Comparison of ENCODE assay signal across 13 mouse cellular contexts in the genomic region with DNA sequence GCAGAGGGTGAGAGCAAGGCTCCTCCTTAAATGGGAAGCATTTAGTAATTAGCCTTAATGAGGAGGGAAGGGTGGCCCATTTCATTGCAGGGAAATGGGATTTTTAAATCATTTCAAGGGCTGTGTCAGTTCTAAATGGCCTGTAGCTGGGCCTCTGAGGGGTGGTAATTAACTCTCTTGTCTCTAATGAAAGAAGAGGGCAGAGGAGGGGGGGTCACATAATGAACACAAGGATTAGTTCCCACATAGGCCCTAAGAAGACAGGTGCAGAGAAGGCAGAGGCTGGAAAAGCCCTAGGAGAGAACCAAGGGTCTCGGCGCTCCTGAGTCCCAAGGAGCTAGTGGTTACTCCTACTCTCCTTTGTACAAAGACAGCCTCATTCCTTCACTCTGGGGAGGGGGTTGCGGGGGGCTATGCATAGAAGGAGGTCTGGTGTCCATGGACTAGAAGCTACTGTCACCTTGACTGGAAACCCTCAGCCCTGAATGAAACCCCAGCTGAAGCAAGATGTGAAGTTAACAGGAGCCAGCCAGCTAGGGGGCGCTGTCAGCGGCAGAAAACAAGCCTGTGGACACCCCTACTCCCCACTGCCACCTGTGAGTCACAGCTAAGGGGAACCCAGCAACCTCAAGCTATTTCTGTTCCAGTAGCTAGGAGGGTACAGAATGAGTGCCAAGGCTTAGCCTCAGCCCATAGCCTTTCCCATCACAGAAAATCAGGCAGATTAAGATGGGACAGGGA. TPM values are rescaled to one million over a fixed set of nuclear protein-coding genes. Genes with fewer than 3 reads are reported as not detected.
DNase-seq lines count a peak whose midpoint lies in the region; ATAC-seq lines count a peak whose summit lies in the region.
"Had no signal": no experiment of that assay in that cellular context is flagged by ENCODE, and none has a peak within 500 bp of the region (broad histone marks: within the 10 kb centered on the region; RNA-seq: fewer than 3 reads in every experiment).

No protein-coding gene starts in this region.

- H3K9ac ChIP-seq in hindbrain, embryonic 13.5 days = no peak overlapping the region
- no peak overlapping the region for H3K9ac ChIP-seq in hindbrain, embryonic 11.5 days (ENCODE audit: low read depth, low read length)
- no peak overlapping the region for H3K9ac ChIP-seq in neural tube, embryonic 13.5 days
- H3K9ac ChIP-seq in neural tube, embryonic 15.5 days (replicated peaks) = no peak overlapping the region
- H3K9ac ChIP-seq in forebrain, embryonic 15.5 days (replicated peaks) = no peak overlapping the region
- H3K9ac ChIP-seq: limb, embryonic 13.5 days had no signal

- H3K4me1 ChIP-seq in hindbrain, embryonic 13.5 days (replicated peaks) = peaks cover 8% of the 10 kb centered on the region; the same call in 1 of the 2 replicates
- H3K4me1 ChIP-seq in hindbrain, embryonic 11.5 days (replicated peaks; ENCODE audit: control insufficient read depth, insufficient read depth, low read length) = no peaks in the 10 kb centered on the region
- peaks cover 11% of the 10 kb centered on the region; the same call in 1 of the 2 replicates for H3K4me1 ChIP-seq in neural tube, embryonic 13.5 days (replicated peaks)
- no peaks in the 10 kb centered on the region for H3K4me1 ChIP-seq in neural tube, embryonic 15.5 days
- H3K4me1 ChIP-seq in forebrain, embryonic 15.5 days = peaks cover 3% of the 10 kb centered on the region; the same call in 1 of the 2 replicates
- H3K4me1 ChIP-seq: limb, embryonic 13.5 days had no signal

- no peaks in the 10 kb centered on the region for H3K36me3 ChIP-seq in hindbrain, embryonic 13.5 days
- no peaks in the 10 kb centered on the region for H3K36me3 ChIP-seq in hindbrain, embryonic 11.5 days (ENCODE audit: control insufficient read depth, insufficient read depth, low read length)
- H3K36me3 ChIP-seq in neural tube, embryonic 13.5 days = no peaks in the 10 kb centered on the region
- H3K36me3 ChIP-seq in neural tube, embryonic 15.5 days = no peaks in the 10 kb centered on the region
- no peaks in the 10 kb centered on the region for H3K36me3 ChIP-seq in forebrain, embryonic 15.5 days
- H3K36me3 ChIP-seq: limb, embryonic 13.5 days had no signal

- no peaks in the 10 kb centered on the region for H3K27me3 ChIP-seq in hindbrain, embryonic 13.5 days
- H3K27me3 ChIP-seq in hindbrain, embryonic 11.5 days (ENCODE audit: control insufficient read depth, insufficient read depth, low read length) = no peaks in the 10 kb centered on the region
- peaks cover 4% of the 10 kb centered on the region; the same call in 1 of the 2 replicates for H3K27me3 ChIP-seq in neural tube, embryonic 13.5 days
- peaks cover 7% of the 10 kb centered on the region; the same call in 1 of the 2 replicates for H3K27me3 ChIP-seq in neural tube, embryonic 15.5 days (replicated peaks)
- H3K27me3 ChIP-seq in forebrain, embryonic 15.5 days = no peaks in the 10 kb centered on the region
- H3K27me3 ChIP-seq: limb, embryonic 13.5 days had no signal

- DNase-seq in hindbrain, embryonic 11.5 days (ENCODE audit: low spot score) = no peak
- DNase-seq in retina, postnatal 1 day = peak; percentile 39
- DNase-seq in frontal cortex, postnatal 36 days (ENCODE audit: low spot score in 2 of 2) = no peak
- no peak for DNase-seq in layer of hippocampus, adult 18-20 months (ENCODE audit: low spot score in 2 of 2)
- DNase-seq: adrenal gland, adult 2 months; gastrocnemius, adult 2 months; lung, postnatal 36 days had no signal

- 72% methylated on average over 5 of the region's 5 CpGs for WGBS in hindbrain, embryonic 13.5 days
- WGBS in hindbrain, embryonic 11.5 days = 78% methylated on average over 5 of the region's 5 CpGs
- 76% methylated on average over 5 of the region's 5 CpGs for WGBS in neural tube, embryonic 13.5 days
- WGBS in neural tube, embryonic 15.5 days = 78% methylated on average over 5 of the region's 5 CpGs
- 51% methylated on average over 5 of the region's 5 CpGs for WGBS in forebrain, embryonic 15.5 days

- H3K27ac ChIP-seq in hindbrain, embryonic 13.5 days = no peak overlapping the region; the same call in 1 of the 2 replicates
- H3K27ac ChIP-seq in hindbrain, embryonic 11.5 days (ENCODE audit: low read depth, low read length) = no peak overlapping the region
- no peak overlapping the region for H3K27ac ChIP-seq in neural tube, embryonic 13.5 days (replicated peaks)
- no peak overlapping the region for H3K27ac ChIP-seq in neural tube, embryonic 15.5 days (replicated peaks)
- H3K27ac ChIP-seq in forebrain, embryonic 15.5 days (replicated peaks) = no peak overlapping the region
- H3K27ac ChIP-seq: gastrocnemius, adult 2 months; limb, embryonic 13.5 days had no signal

- no peaks in the 10 kb centered on the region for H3K9me3 ChIP-seq in hindbrain, embryonic 13.5 days
- H3K9me3 ChIP-seq in hindbrain, embryonic 11.5 days (ENCODE audit: control insufficient read depth, low read length) = no peaks in the 10 kb centered on the region
- H3K9me3 ChIP-seq in neural tube, embryonic 13.5 days = no peaks in the 10 kb centered on the region
- H3K9me3 ChIP-seq in neural tube, embryonic 15.5 days (replicated peaks) = no peaks in the 10 kb centered on the region
- no peaks in the 10 kb centered on the region for H3K9me3 ChIP-seq in forebrain, embryonic 15.5 days
- H3K9me3 ChIP-seq: limb, embryonic 13.5 days had no signal

- ATAC-seq in hindbrain, embryonic 13.5 days (ENCODE audit: low FRiP score) = 0 out of 2 replicates have a peak, but pooled peaks have one; percentile 39
- no peak for ATAC-seq in hindbrain, embryonic 11.5 days (ENCODE audit: low FRiP score)
- ATAC-seq in neural tube, embryonic 13.5 days (ENCODE audit: low read depth) = peak; percentile 66; the same call in 1 of the 2 replicates
- no peak for ATAC-seq in neural tube, embryonic 15.5 days (ENCODE audit: low FRiP score)
- ATAC-seq in forebrain, embryonic 15.5 days (replicated peaks) = peak; percentile 32; the same call in 1 of the 2 replicates
- ATAC-seq: inflammation-experienced regulatory T-cells, adult 6 months had no signal

- H3K4me2 ChIP-seq in hindbrain, embryonic 13.5 days = no peak overlapping the region
- no peak overlapping the region for H3K4me2 ChIP-seq in hindbrain, embryonic 11.5 days (replicated peaks; ENCODE audit: low read depth, low read length)
- no peak overlapping the region for H3K4me2 ChIP-seq in neural tube, embryonic 13.5 days
- H3K4me2 ChIP-seq in neural tube, embryonic 15.5 days = no peak overlapping the region
- no peak overlapping the region for H3K4me2 ChIP-seq in forebrain, embryonic 15.5 days (replicated peaks)
- H3K4me2 ChIP-seq: limb, embryonic 13.5 days had no signal

- H3K4me3 ChIP-seq in hindbrain, embryonic 13.5 days = no peak overlapping the region
- no peak overlapping the region for H3K4me3 ChIP-seq in hindbrain, embryonic 11.5 days (ENCODE audit: low read depth, low read length)
- H3K4me3 ChIP-seq in neural tube, embryonic 13.5 days = no peak overlapping the region
- H3K4me3 ChIP-seq in neural tube, embryonic 15.5 days (replicated peaks) = no peak overlapping the region
- no peak overlapping the region for H3K4me3 ChIP-seq in forebrain, embryonic 15.5 days
- H3K4me3 ChIP-seq: gastrocnemius, adult 2 months; limb, embryonic 13.5 days had no signal

RNA-seq across cellular contexts. Expression of a gene that starts 44.9 kb away (rescaled TPM):
- 42.8 and 49.8 TPM in 2 replicates for polyA plus RNA-seq in hindbrain, embryonic 13.5 days (2015; fragmentation: Nextera tagmentation; extraction: Ambion mirVana)
- polyA plus RNA-seq in hindbrain, embryonic 11.5 days (2014; fragmentation: Nextera tagmentation; extraction: Ambion mirVana) = 32.6 and 41.0 TPM in 2 replicates
- polyA plus RNA-seq in neural tube, embryonic 13.5 days (2015; fragmentation: Nextera tagmentation; extraction: Ambion mirVana) = 23.2 and 27.2 TPM in 2 replicates
- 26.9 and 37.1 TPM in 2 replicates for polyA plus RNA-seq in neural tube, embryonic 15.5 days (2015; fragmentation: Nextera tagmentation; extraction: Ambion mirVana)
- 102 and 134 TPM in 2 replicates for polyA plus RNA-seq in forebrain, embryonic 15.5 days (2015; fragmentation: Nextera tagmentation; extraction: Ambion mirVana)
- 10 to 100 TPM; 65.6 to 72.7 TPM for total RNA-seq in layer of hippocampus, adult 18-20 months (2021)
- polyA plus RNA-seq: inflammation-experienced regulatory T-cells, adult 6 months had no signal

RNA-seq across cellular contexts. Expression of a gene that starts 47.0 kb away (rescaled TPM):
- polyA plus RNA-seq in hindbrain, embryonic 13.5 days (2015; fragmentation: Nextera tagmentation; extraction: Ambion mirVana) = 28.3 and 30.1 TPM in 2 replicates
- 20.0 and 20.4 TPM in 2 replicates for polyA plus RNA-seq in hindbrain, embryonic 11.5 days (2014; fragmentation: Nextera tagmentation; extraction: Ambion mirVana)
- 25.5 and 28.3 TPM in 2 replicates for polyA plus RNA-seq in neural tube, embryonic 13.5 days (2015; fragmentation: Nextera tagmentation; extraction: Ambion mirVana)
- 27.9 and 35.2 TPM in 2 replicates for polyA plus RNA-seq in neural tube, embryonic 15.5 days (2015; fragmentation: Nextera tagmentation; extraction: Ambion mirVana)
- 28.2 and 30.4 TPM in 2 replicates for polyA plus RNA-seq in forebrain, embryonic 15.5 days (2015; fragmentation: Nextera tagmentation; extraction: Ambion mirVana)
- total RNA-seq in layer of hippocampus, adult 18-20 months (2021) = 10 to 100 TPM; 67.2 to 72.2 TPM
- polyA plus RNA-seq: inflammation-experienced regulatory T-cells, adult 6 months had no signal

Comparison
In these comparisons a context has a peak if more than half of its experiments do, and no peak if none do; other contexts are left out.
1. ATAC-seq: peak in hindbrain, embryonic 13.5 days (single experiment), neural tube, embryonic 13.5 days (single experiment) and forebrain, embryonic 15.5 days (single experiment); none in hindbrain, embryonic 11.5 days (single experiment) and neural tube, embryonic 15.5 days (single experiment).